Mouse (Mus musculus): ENCODE data around the gene Slc6a13.

Gene Slc6a13

DNA sequence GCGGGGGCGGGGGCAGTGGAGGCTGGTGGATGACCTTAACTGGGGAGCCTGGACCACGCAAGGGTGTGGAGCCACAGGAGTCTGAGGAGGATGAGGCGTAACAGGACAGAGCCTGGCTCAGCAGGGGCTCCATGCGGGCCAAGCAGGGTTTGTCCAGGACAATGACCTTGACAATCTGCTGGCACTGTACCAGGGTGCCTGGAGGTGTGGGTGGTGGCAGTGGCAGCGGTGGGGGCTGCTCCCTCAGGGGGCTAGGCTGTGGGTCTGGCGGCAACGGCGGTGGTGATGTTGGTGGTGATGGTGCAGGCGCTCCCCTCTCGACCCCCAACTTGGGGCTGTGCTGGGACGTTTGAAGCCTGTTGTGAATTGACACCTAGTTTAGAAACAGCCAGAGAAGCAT is 76.1 kb downstream of the Slc6a13 start:
- DNase-seq (ENCODE audit: low spot score in 2 of 2) = no peak

DNA sequence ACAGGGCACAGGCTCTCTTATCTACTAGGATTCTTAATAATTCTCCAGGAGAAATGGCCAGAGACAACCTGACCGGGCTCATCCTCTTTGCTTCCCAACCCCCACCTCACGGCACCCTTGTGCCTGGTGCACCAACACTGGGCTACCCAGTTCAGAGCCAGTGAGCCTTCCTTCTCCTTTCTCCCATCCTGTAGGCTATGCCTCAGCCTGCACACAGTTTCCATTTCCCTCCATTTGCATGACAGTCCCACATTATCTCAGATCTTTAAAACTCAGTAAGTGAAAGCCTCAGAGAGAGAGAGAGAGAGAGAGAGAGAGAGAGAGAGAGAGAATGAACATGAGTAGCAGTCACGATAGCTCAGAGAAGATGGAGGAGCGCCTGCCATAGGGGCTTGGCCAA is 78.2 kb downstream of the Slc6a13 start:
- no peak for DNase-seq (ENCODE audit: low spot score in 2 of 2)

DNA sequence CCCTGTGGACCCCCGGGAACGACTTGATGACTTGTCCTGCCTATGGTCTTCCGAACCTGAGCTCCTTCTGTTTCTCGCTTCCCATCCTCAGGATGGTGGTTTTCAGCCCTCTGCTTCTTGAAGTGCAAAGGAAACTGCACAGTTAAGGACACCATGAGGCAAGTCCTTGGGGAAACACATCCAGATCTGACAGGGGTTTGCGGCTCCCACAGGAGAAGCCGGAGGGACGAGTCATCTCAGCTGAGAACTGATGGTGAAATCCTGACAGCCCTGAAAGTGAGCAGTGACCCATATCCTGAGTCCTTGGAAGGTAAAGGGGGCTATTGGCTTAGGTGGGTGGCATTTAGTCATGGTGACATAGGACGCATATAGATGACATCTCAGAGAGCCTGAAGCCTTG is 80.5 kb downstream of the Slc6a13 start:
- DNase-seq (ENCODE audit: low spot score in 2 of 2) = no peak

DNA sequence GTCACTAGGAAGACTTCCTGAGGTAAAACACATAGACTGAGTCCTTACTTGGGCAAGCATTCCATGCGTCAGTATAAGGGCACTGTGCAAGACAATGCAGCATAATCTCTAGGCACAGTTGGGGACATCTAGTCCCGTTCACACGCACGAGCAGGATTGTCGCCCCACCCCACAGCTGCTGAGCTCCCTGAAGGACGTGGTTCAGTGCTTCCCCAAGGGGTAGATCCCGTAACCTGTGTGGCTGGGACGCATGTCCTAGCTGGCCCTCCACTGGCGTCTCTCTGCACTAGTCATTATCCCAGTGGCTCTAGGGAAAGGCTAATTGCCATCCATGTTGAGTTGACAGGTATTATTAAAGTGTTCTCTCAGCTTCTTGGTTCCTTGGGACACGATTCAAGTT is 82.0 kb downstream of the Slc6a13 start:
- DNase-seq (ENCODE audit: low spot score in 2 of 2) = no peak

DNA sequence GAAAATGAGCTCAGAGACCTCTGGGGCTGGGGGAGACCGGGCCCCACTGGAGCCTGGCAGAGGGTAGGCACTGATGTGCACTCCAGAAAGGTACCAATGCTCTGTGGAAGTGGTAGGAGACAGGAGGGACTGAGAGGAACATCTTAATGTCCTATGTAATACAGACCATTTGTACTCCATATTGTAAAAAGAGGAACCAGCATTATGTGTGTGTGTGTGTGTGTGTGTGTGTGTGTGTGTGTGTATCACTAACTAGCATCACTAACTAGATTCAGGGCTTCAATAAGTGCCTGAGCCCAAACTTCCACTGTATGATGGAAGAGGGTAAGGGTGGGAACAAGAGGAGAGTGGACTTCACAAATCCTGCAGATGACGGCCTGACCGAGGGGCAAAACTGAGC is 85.4 kb downstream of the Slc6a13 start:
- no peak for DNase-seq (ENCODE audit: low spot score in 2 of 2)
